Mouse (Mus musculus) ES-E14 (cell line): ENCODE measurements around the gene Tpk1.

Experiments used
- CHD2 ChIP-seq: IDR thresholded peaks from 2 replicates; pipeline ENCODE4 v1.6.1; 2014; ENCODE audit warnings: mild to moderate bottlenecking, low read depth, low read length, inconsistent platforms
- HCFC1 ChIP-seq: IDR thresholded peaks from 2 replicates; pipeline ENCODE4 v1.6.1; 2012; ENCODE audit warnings: low read length, inconsistent platforms, borderline replicate concordance; ENCODE audit not compliant: insufficient read depth
- ZC3H11A ChIP-seq: IDR thresholded peaks from 2 replicates; pipeline ENCODE4 v1.6.1; 2012; ENCODE audit warnings: low read depth, mild to moderate bottlenecking, inconsistent platforms, low read length, borderline replicate concordance
- ZNF384 ChIP-seq: IDR thresholded peaks from 2 replicates; pipeline ENCODE4 v1.6.1; 2012; ENCODE audit warnings: low read depth, low read length, inconsistent platforms

GRCm38 (mm10) chr6:43468821-43469594 is 197.1 kb downstream of the Tpk1 start:
- TF ChIP-seq HCFC1 (no peak), CHD2 (no peak), ZC3H11A (no peak), ZNF384 (no peak)
